Mouse (Mus musculus): ENCODE results near the gene Cox7a2. TPM values are rescaled to one million over a fixed set of nuclear protein-coding genes. Genes with fewer than 3 reads are reported as not detected.
A peak's percentile ranks its signal among the peaks of the same experiment; 100 is the strongest.

Gene Cox7a2
- polyA plus RNA-seq (2015; fragmentation: Nextera tagmentation; extraction: Ambion mirVana) = 950 and 971 TPM in 2 replicates

DNA sequence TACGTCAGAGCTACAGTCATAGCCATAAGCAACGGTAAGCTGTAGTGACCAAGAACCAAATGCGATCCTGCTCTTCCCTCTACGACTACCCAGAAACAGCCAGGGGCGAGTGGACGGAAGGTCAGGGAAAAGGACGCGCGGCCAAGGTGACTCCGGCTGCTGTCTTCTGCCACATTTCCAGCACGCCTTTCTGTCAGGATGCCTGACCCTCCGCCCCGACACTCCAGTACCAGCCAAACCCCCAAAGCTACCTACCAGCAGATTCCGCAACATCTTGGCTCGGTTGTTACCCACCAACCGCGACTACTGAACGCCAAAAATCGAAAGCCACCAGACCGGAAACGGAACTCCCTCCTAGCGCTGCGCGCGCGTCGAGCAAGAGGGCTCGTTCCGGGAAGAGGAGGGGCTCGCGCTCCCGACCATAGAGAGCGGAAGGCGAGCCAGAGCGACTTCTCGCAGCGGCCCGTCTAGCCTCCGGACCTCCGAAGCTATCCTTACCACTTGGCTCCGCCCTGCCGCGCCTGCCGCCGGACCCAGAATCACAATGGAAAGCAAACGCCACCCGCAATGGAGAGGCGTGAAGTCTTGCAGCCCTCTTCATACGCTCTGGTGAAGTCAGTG is at the start of gene Cox7a2:
TSS of gene Cox7a2 (minus strand) at position 494 of the 621 bp plus-strand sequence.
- under 1% methylated on average over 49 of the region's 49 CpGs for WGBS
- ATAC-seq = peak; percentile 100
- Histone ChIP-seq H3K9me3 (ENCODE audit: control insufficient read depth, low read length) (no peaks in the 10 kb centered on the region), H3K4me3 (ENCODE audit: low read length) (peak within 1 kb of the TSS; percentile 86), H3K9ac (ENCODE audit: low read depth, low read length) (peak within 1 kb of the TSS; percentile 87), H3K27ac (ENCODE audit: low read length) (peak within 1 kb of the TSS; percentile 92), H3K27me3 (replicated peaks; ENCODE audit: control insufficient read depth, insufficient read depth, low read length) (no peaks in the 10 kb centered on the region), H3K36me3 (ENCODE audit: control insufficient read depth, insufficient read depth, low read length) (peaks cover 3% of the 10 kb centered on the region; the same call in 1 of the 2 replicates), H3K4me1 (ENCODE audit: control insufficient read depth, insufficient read depth, low read length) (peaks cover 9% of the 10 kb centered on the region), H3K4me2 (ENCODE audit: low read depth, low read length) (peak within 1 kb of the TSS; percentile 76)

DNA sequence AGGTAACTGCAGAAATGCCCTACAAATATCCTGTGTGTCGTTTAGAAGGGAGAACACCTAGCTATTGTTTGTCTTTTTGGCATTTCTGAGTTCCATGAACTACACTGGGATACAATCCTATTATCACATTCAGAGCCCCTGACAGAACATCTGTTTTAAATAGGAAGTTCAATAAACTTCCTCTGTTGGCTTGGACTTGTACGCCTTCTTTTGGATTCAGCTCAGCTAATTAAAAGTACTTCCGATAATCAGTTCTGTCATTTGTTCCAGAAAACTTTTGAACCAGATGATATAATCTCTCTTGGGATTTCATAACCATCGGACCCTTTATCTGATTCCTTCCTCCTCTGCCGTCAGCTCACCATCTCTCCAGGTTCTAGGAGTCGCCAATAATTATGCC is 49.7 kb upstream of the Cox7a2 start:
- H3K9me3 ChIP-seq (ENCODE audit: control insufficient read depth, low read length) = no peaks in the 10 kb centered on the region
- no peaks in the 10 kb centered on the region for H3K4me1 ChIP-seq (ENCODE audit: control insufficient read depth, insufficient read depth, low read length)
- H3K4me2 ChIP-seq (ENCODE audit: low read depth, low read length) = no peak overlapping the region
- WGBS = 65% methylated on average over 6 of the region's 6 CpGs
- no peak for ATAC-seq
- no peaks in the 10 kb centered on the region for H3K36me3 ChIP-seq (ENCODE audit: control insufficient read depth, insufficient read depth, low read length)
- no peak overlapping the region for H3K9ac ChIP-seq (ENCODE audit: low read depth, low read length)
- H3K27ac ChIP-seq (ENCODE audit: low read length) = no peak overlapping the region
- H3K4me3 ChIP-seq (ENCODE audit: low read length) = no peak overlapping the region
- no peaks in the 10 kb centered on the region; the same call in 1 of the 2 replicates for H3K27me3 ChIP-seq (replicated peaks; ENCODE audit: control insufficient read depth, insufficient read depth, low read length)

DNA sequence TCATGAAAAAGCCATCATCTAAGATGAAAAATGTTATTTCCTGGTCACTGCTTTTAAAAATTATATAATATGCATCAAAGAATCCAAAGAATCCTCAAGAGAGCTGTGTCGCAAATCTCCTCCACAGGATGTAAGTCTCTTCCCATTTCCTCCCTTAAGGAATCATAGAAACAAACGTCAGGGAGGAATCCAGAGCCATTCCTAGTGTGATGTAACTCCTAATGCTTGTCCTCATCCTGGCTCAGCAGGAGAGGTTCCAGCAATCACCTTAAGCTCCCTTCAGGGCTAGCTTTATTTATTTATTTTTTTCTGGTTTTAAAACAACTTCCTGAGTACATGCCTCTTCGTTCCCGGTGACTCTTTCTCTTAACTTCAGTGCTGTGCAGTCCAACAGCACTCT is 47.5 kb upstream of the Cox7a2 start:
- Histone ChIP-seq H3K9me3 (ENCODE audit: control insufficient read depth, low read length) (no peaks in the 10 kb centered on the region), H3K27ac (ENCODE audit: low read length) (no peak overlapping the region), H3K9ac (ENCODE audit: low read depth, low read length) (no peak overlapping the region), H3K4me3 (ENCODE audit: low read length) (no peak overlapping the region), H3K27me3 (replicated peaks; ENCODE audit: control insufficient read depth, insufficient read depth, low read length) (no peaks in the 10 kb centered on the region; the same call in 1 of the 2 replicates), H3K36me3 (ENCODE audit: control insufficient read depth, insufficient read depth, low read length) (no peaks in the 10 kb centered on the region), H3K4me1 (ENCODE audit: control insufficient read depth, insufficient read depth, low read length) (no peaks in the 10 kb centered on the region), H3K4me2 (ENCODE audit: low read depth, low read length) (no peak overlapping the region)
- WGBS = 38% methylated on average over 4 of the region's 4 CpGs
- no peak for ATAC-seq

DNA sequence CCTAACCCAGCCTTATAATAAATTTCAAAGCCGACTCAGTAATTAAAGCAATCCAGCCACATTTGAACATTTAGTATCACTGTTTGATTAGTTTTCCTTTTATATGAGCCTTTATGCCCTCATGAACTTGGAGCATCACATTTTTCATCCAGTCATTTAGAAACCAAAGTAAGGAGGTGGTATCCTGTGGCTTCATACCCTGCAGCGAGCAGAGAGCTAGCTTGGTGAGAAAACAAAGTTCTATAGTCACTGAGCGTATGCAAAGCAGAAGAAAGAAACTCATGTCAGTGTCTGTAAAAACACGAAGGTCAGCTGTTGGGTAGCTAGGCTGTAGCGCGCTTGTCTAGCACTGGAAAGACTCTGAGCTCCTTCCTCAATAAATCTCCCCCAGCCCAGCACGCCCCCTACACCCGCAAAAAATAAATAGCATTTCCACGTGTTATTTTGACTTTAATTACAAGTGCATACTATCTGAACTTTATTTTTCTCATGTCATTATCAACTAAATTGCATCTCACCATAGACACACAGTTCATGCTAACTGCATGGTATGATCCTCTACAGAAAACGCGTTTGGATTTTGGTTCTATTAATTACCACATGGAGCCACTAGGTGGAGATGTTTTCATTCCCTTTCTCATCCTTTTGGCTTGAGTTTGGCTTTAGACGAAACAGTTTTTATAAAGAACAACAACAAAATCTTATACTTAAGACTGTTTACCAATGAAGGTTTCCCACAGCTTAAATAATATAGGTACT is 46.8 kb upstream of the Cox7a2 start:
- ATAC-seq = no peak
- Histone ChIP-seq H3K4me1 (ENCODE audit: control insufficient read depth, insufficient read depth, low read length) (no peaks in the 10 kb centered on the region), H3K9ac (ENCODE audit: low read depth, low read length) (no peak overlapping the region), H3K27me3 (replicated peaks; ENCODE audit: control insufficient read depth, insufficient read depth, low read length) (no peaks in the 10 kb centered on the region; the same call in 1 of the 2 replicates), H3K9me3 (ENCODE audit: control insufficient read depth, low read length) (no peaks in the 10 kb centered on the region), H3K36me3 (ENCODE audit: control insufficient read depth, insufficient read depth, low read length) (no peaks in the 10 kb centered on the region), H3K27ac (ENCODE audit: low read length) (no peak overlapping the region), H3K4me2 (ENCODE audit: low read depth, low read length) (no peak overlapping the region), H3K4me3 (ENCODE audit: low read length) (no peak overlapping the region)
- 44% methylated on average over 12 of the region's 12 CpGs for WGBS

DNA sequence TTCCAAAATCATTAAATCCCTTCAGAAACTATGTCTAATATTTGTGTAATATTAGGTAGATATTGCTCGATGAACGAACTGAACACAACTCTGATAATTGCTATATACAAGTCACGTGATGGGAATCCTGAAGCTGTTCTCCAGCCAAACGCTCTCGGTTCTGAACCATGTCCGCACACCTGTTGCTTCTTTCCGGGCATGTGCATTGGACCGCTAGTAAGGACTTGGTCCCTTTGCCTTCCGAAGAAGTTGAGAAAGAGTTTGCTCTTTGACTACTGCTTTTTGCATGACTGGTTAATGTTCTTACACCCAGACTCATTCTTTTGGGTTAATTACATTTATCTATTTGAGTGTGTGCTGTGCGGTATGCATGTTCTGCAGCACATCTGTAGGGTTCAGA is 45.7 kb upstream of the Cox7a2 start:
- H3K4me3 ChIP-seq (ENCODE audit: low read length) = no peak overlapping the region
- H3K27me3 ChIP-seq (replicated peaks; ENCODE audit: control insufficient read depth, insufficient read depth, low read length) = no peaks in the 10 kb centered on the region; the same call in 1 of the 2 replicates
- H3K9me3 ChIP-seq (ENCODE audit: control insufficient read depth, low read length) = no peaks in the 10 kb centered on the region
- H3K36me3 ChIP-seq (ENCODE audit: control insufficient read depth, insufficient read depth, low read length) = no peaks in the 10 kb centered on the region
- ATAC-seq = no peak
- WGBS = 89% methylated on average over 10 of the region's 10 CpGs
- no peak overlapping the region for H3K27ac ChIP-seq (ENCODE audit: low read length)
- H3K9ac ChIP-seq (ENCODE audit: low read depth, low read length) = no peak overlapping the region
- no peaks in the 10 kb centered on the region for H3K4me1 ChIP-seq (ENCODE audit: control insufficient read depth, insufficient read depth, low read length)
- no peak overlapping the region for H3K4me2 ChIP-seq (ENCODE audit: low read depth, low read length)

DNA sequence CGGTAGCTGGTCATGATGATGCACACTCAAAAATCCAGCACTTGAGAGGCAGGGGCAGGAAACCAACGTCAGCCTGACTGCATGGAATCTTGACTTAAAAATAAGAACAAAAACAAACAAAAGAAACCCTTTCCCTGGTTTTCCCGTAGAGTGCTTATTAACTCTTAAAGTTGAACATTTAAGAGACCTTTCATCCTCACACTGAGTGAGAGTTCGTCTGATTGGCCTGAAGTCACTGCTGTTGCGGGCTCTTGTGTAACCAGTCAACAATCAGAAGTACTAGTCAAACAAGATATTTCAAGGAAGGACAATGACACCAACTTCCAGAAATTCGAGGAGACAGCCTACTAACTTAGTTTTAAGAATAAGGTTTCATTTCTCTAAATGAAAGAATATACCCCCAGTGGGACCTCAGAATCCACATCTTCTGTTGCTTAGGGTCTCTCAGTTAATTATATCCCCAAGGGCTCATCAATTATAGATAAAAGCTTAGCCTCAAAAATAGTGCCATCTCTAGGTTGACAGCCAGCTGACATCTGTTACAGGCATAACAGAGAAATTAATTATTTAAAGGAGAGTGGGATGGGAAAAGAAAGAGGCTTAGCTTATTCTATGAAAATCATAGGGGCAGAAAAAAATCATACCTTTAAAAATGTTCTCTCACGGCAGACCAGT is 36.9 kb upstream of the Cox7a2 start:
- Histone ChIP-seq H3K4me2 (ENCODE audit: low read depth, low read length) (no peak overlapping the region), H3K9me3 (ENCODE audit: control insufficient read depth, low read length) (no peaks in the 10 kb centered on the region), H3K4me1 (ENCODE audit: control insufficient read depth, insufficient read depth, low read length) (peaks cover 5% of the 10 kb centered on the region; the same call in 1 of the 2 replicates), H3K27ac (ENCODE audit: low read length) (no peak overlapping the region), H3K9ac (ENCODE audit: low read depth, low read length) (no peak overlapping the region), H3K27me3 (replicated peaks; ENCODE audit: control insufficient read depth, insufficient read depth, low read length) (no peaks in the 10 kb centered on the region), H3K36me3 (ENCODE audit: control insufficient read depth, insufficient read depth, low read length) (no peaks in the 10 kb centered on the region), H3K4me3 (ENCODE audit: low read length) (no peak overlapping the region)
- no peak for ATAC-seq
- 58% methylated on average over 7 of the region's 7 CpGs for WGBS

DNA sequence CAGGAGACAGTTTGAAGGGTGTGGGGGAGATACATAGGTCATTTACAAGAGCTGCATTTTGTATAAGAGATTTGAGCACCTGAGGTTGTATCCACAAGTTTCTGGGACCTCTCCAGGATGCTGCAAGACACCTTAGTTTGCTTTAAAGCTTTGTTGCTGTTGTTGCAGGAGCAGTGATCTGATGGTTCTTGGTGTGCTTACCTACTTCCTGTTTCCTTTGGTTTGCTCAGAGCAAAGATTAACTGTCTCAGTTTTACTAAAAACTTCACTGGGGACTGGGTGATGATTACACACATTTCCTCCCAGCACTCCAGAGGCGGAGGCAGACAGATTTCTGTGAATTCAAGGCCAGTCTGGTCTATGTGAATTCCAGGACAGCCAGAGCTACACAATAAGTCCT is 35.4 kb upstream of the Cox7a2 start:
- no peak for ATAC-seq
- H3K4me3 ChIP-seq (ENCODE audit: low read length) = no peak overlapping the region
- H3K9me3 ChIP-seq (ENCODE audit: control insufficient read depth, low read length) = no peaks in the 10 kb centered on the region
- no peak overlapping the region for H3K9ac ChIP-seq (ENCODE audit: low read depth, low read length)
- H3K4me1 ChIP-seq (ENCODE audit: control insufficient read depth, insufficient read depth, low read length) = peaks cover 5% of the 10 kb centered on the region; the same call in 1 of the 2 replicates
- no peak overlapping the region for H3K4me2 ChIP-seq (ENCODE audit: low read depth, low read length)
- H3K36me3 ChIP-seq (ENCODE audit: control insufficient read depth, insufficient read depth, low read length) = no peaks in the 10 kb centered on the region
- H3K27me3 ChIP-seq (replicated peaks; ENCODE audit: control insufficient read depth, insufficient read depth, low read length) = no peaks in the 10 kb centered on the region
- H3K27ac ChIP-seq (ENCODE audit: low read length) = no peak overlapping the region
- 77% methylated on average over 1 of the region's 1 CpGs for WGBS

DNA sequence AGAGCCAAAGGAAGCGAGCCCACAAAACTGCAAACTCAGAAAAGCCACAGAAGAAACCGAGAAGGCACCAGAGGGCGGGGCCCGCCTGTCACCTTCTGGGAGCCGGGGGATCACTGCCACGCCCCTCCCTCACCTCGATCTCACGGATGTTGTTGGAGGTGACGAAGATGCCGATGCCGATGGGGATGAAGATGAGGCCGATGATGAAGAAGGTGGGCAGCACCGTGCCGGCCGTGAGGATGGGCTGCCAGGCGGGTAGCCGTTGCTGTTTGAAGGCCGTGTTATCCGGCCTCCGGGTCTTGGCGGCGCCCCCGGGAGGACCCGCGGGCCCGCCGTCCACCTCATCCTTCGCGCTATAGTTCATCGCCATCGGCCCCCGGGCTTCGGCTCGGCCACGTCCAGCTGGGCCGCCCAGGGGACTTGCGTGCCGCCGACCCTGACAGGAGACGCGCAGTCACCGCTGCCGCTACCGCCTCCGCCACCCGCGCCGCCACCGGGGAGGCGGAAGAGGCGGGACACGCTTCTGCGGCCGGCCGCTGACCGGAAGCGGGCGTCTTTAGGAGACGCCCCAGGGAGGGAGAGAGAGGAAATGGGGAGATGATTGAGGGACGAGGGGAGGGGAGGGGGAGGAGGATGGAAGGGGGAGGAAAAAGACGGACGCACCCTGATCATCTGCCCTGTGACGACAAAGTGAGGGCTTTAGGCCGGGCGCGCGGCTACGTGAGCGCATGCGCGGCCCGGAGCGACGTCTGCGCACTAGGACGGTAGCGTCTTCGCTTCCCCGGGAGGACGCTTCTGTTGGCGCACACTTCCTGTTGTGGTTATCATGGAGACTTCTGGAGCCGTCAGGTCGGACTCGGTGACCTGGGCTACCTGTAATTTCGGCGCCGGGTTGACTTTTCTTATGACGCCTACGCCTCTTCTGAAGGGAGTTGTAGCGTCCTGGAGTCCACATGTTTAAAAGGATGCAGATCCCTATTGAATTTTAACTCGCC is 33.5 kb upstream of the Cox7a2 start, which contains the start of gene Tmem30a:
TSS of gene Tmem30a (minus strand) at position 667 of the 995 bp plus-strand sequence.
- Histone ChIP-seq H3K4me2 (ENCODE audit: low read depth, low read length) (peak within 1 kb of the TSS; percentile 62), H3K9ac (ENCODE audit: low read depth, low read length) (peak within 1 kb of the TSS; percentile 87), H3K9me3 (ENCODE audit: control insufficient read depth, low read length) (no peaks in the 10 kb centered on the region), H3K4me3 (ENCODE audit: low read length) (peak within 1 kb of the TSS; percentile 97), H3K27me3 (replicated peaks; ENCODE audit: control insufficient read depth, insufficient read depth, low read length) (no peaks in the 10 kb centered on the region), H3K27ac (ENCODE audit: low read length) (peak within 1 kb of the TSS; percentile 93), H3K36me3 (ENCODE audit: control insufficient read depth, insufficient read depth, low read length) (no peaks in the 10 kb centered on the region), H3K4me1 (ENCODE audit: control insufficient read depth, insufficient read depth, low read length) (peaks cover 5% of the 10 kb centered on the region; the same call in 1 of the 2 replicates)
- under 1% methylated on average over 91 of the region's 91 CpGs for WGBS
- ATAC-seq = peak; percentile 98

Data from intestine, embryonic 16.5 days (tissue).